Mouse (Mus musculus) right cerebral cortex, postnatal 36 days (tissue): ENCODE measurements at regions not wholly inside any gene's neighbourhood (a gene's known extent, or its start where the extent isn't known, plus 50 kb on each side); places are given as distances from the start of the nearest gene placed in this dataset.

Source experiments
- DNase-seq, 2 experiments: peaks; one replicate each; pipeline ENCODE4 v3.0.0; 2022; ENCODE audit warnings: low spot score in 2 of 2, mixed read lengths in 1 of 2

DNA sequence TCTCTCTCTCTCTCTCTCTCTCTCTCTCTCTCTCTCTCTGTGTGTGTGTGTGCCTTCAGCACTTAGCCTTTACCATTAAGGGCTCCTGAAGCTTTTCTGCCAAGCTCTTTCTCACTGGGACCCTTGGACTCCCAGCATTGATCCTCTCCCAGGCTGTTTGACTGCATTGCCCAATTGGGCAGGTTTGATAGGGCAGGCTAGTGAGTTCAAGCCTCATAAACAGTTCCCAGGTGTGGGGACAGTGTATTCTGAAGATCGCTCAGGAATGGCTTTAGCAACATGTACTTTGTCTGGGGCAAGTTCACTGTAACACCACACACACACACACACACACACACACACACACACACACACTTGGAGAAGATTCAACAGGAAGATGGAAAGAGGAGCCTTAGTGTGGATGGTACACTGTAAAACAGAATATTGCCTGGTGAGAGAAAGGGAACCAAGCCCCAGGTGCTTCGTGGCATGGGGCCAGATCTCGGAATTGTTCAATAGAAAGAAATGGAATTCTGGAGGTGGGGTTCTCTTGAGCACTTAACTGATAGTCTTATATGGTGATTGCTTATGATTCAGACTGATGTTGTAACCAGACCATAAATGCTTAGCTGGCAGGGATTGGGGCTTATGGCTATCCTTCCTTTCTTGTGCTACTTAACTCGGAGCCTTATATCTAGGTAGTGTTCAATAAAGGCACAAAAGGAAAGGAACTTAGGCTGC is 229.5 kb downstream of the 4933412E24Rik start:
- no peak for DNase-seq

DNA sequence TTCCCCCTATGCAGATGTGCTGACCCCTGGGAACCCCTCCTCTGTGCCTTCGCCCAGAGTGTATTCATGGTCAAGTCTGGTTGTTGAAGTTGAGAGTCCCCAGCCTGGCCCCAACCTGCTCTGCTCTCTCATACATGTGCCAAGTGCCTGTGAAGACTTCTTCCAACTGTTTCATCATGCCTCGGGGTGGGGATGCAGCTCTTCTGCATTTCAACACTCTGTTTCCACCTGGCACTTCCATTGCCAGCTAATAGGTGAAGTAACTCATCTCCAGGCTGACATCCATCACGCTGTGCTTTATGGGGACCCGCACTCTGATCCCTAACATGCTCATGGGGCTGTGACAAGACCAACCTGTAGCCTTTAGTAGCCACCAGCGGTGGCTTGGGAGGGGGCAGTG is 230.4 kb downstream of the 4933412E24Rik start:
- no peak for DNase-seq

DNA sequence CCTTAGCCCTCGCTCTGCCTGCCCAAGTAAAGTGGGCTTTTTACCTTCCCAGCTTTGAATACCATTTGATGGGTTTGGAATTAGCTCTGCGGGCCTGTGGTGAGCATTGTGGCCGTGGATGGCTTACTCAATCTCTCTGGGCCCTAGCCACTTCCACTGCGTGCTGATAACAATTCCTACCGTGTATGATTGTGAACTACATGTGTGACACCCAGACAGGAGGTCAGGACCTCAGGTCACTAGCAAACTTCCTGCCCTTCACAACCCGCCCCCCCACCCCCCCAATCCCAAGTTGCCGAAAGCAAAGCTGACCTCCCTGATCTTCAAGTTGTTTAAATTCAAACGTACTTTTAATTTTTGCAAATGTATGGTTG is 231.9 kb downstream of the 4933412E24Rik start:
- no peak for DNase-seq

DNA sequence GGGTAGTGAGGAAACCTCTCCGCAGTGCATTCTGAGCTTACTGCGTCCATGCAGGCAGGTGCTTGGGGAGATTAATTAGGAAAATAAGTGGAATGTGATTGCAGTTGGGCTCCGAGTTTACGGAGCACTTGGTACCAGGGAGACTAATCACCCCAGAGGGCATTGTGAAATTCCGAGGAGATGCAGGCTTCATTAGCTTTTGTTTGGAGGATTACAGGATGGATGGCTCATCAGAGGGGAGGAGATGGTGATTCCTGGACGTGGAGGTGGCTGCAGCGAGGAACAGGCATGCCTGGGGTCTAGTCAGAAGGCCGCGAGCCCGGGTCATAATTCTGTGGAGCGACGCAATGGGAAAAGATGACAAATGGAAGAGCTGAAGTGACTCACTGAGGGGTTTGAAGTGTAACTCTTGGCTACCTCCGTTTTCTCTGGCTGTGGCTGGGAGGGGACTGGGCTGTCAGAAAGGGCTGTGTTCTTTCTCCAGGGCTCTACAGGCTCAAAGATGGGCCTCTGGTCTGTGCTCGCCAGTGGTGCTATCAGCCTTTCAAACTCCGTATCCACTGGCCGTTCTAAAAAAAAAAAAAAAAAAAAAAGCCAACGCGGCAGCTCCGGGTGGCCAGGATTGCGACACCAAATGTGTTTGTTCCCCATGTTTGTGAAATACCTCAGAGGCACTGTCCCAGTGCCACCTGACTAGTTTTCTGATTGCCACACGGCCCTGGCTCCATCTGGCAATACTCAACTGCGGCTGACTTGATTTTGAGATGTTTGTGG is 232.4 kb downstream of the 4933412E24Rik start:
- DNase-seq, result no peak

DNA sequence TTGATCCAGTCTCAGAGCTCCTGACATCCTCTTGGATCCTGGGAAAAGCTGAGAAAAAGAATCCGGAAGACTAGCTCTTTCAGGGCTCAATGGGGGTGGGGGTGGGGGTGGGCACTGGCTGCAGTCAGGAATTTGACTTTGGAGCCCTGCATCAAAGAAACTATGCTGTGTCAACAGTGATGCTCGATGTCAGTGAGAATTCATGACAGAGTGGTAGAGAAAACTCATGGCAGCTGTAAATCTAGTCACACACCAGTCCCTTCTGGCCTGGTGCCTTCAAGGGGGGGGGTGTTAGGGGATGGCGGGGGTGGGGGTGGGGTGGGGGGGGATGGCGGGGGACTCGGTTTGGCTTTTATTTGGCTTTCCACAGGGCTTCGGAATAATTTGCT is 233.0 kb downstream of the 4933412E24Rik start:
- DNase-seq, result no peak

DNA sequence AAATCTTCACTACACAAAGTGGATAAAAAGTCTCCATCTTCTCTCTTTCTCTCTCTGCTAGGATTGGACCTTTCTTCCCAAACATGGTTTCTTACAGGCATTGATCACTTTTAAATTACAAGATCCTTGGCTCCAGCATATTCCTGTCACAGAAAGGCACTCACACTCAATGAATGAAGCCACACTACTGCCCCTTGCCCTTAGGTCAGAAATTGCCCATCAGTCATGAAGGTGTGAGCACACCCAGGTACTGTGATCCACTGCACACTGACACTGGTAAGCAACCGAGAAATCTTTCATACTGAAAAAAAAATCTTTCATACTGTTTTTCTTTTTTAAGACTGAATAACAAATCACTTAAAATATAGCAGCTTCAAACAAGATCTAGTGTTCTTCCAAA is 235.9 kb downstream of the 4933412E24Rik start:
- no peak for DNase-seq

DNA sequence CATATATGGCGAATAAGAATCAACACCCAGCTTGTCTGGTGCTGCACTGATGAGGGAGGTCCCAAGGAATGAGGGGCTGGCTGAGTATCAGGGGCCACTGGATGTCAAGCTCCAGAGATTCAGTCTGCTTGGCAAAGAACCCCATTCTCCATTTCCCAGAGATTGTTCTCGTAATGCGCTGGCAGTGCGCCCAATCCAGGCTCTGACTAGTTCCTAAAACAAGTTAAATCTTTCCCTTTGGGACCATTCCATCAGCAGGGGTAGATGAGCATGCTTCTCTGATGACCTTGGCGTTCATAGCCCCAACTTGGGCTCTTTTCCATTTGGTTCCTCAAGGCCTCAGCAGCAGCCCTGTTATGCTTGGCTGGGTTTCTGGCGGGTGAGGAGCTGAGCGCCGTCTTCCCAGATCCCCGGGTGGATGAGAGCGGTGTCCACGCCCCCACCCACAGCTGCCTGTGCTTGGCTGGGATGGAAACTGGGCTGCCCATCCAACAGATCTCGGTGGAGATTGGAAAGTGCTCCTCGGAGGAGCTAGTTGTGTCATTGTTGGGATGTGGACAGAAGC is 239.0 kb downstream of the 4933412E24Rik start:
- DNase-seq, result peak; percentile 12 to 24

DNA sequence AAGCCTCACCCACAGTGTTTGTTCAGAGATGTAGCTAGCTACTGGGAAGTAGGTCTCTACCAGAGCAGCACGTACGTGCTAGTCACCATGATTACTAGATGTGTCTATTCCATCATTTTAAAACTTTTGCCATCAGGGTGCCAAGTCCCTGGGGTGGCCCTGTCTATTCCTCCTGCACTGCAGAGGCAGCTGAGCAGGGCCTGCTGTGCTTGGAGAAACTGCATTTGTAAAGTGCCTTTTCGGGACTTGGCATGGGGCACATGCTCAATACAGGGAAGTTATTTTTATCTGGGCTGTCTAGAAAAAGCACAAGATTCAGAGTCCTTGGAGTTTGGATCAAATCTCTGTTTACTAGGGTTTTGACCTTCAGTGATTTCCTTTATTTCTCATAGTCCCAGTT is 240.6 kb downstream of the 4933412E24Rik start:
- no peak for DNase-seq

DNA sequence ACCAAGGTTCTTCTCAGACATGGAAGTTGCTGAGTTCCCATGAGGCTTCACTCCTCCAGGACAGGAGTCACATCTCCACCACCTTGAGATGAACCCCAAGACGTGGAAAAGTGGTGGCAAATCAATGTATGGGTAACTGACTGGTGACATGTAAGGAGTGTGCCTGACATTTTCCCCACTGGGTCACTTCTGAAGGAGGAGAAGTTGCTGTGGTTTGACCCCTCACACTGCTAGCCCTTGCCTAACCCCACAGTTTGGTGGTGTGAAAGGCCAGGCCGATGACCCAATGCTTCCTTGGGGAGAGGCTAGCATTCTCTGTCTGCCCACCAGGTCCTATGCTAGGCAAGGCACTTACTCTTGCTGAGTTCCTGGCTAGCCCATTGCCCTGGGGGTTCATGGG is 242.4 kb downstream of the 4933412E24Rik start:
- DNase-seq, result no peak

DNA sequence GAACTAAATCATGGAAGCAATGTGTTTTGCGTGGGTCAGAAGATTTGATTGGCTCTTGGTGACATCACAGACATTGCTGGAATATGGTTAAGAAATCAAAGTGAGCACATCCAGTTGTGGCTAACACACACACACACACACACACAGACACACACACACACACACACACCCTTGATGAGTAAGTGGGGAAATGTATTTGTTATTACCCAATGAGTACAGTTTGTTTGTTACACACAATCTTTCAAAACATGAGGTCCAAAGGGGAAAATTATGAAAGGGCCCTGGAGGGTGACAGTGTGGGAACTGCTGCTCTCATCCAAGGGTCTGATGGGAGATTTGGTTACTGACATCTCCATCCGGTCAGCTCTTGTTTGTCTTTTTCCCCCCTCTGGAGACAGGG is 243.8 kb downstream of the 4933412E24Rik start:
- no peak for DNase-seq

DNA sequence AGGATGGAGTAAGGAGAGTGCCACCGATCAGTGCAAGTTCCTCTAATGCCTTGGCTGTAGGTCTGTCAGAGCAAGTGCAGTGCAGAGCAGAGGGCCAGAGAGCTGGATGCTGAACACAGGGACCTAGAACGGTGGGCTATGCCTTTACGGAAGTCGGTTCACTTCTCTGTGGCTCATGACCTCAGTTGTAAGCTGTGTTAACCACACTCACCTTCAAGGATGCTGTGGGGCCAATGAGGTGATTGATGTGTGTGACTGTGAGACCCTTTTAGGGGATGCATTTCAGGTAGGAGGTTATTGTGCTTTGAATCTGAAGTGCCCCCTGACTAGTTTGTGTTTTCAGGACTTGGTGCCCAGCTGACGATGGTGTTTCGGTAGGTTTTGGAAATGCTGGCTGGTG is 254.4 kb downstream of the 4933412E24Rik start:
- no peak for DNase-seq

DNA sequence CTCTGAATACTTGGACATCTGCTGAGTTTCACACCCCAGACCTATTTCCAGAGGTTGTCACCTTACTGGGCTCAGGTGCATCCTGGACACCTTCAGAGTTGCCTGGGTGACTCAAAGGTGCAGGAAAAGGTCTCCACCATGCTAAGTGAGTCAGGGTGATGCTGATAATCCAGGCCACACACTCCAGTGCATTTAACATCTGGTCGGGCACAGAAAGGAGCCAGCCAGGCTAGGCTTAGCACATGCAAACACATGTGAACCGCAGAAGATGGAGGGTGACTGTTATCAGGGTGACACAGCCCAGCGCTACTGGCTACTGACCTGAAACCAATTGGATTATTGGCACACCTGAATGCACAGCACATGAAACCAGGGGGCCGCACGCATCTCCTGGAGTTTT is 255.9 kb downstream of the 4933412E24Rik start:
- DNase-seq, result no peak

DNA sequence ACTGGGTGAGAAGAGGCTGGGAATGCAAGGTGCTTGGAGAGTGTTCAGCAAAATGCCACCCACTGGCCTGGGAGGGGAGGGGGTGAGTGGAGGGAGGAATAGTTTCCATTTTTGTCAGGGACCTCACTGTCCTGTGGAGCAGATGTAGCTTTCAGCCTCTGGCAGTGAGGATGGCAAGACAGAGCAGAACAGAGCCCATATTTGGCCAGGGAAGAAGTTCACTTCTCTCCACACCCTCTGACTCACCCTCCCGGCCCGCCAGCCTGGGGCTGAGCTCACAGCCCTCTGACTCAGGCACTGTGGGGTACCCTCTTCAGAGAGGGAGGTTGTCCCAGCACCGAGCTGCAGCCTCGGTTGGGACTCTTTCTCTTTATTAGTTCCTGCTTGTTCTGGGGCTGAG is 256.8 kb downstream of the 4933412E24Rik start:
- DNase-seq, result no peak

DNA sequence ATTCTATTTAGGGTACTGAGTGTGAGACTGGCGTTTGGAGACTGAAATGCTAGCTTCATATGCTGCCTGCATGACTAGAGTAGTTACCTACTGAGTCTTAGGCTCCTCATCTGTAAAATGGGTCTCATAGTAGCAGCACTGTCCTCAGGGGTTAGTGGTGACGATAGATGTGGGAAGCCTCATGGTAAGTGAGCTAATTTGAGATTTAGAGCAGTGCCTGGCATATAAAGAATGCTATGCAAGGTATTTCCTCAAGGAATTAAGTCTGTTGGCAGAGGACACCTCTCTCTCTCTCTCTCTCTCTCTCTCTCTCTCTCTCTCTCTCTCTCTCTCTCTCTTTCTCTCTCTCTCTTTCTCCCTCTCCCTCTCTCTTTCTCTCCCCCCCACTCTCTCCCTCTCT is 257.4 kb downstream of the 4933412E24Rik start:
- DNase-seq, result no peak

DNA sequence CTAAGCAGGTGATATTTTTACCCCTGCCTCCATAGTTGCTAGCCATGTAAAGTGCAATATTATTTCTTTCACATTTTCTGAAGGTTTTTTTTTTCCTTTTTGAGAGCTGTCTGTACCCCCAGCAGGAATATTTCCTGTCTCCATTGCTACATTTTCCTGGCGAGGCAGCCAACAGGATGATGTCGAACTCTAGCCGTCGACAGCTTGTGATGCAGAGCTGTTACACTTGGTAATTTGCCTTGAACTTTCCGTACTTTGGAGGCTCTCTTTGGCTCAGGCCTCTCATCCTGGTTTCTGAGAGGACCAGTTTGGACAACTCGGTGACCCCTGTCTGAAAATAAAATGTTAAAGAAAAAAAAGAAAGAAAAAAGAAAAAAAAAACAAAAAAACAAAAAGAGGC is 260.3 kb downstream of the 4933412E24Rik start:
- DNase-seq, result no peak

DNA sequence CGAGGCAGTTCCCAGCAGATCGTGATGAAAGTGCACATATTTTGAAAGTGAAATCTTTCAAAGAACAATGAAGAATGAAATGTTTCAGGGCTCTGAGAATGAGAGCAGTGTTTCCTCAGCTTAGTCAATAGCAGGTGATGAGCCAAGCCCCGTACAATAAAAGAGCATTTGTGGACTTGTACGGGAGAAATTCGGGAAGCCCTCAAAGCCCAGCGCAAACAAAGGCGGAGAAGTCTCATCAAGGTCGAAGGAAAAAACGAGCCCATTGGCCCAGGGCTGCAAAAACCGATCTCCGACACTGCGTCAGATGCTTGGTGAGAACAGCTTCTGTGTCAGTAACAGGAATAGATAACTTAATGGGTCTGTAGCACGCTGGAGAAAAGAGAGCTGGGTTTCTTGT is 261.5 kb downstream of the 4933412E24Rik start:
- no peak for DNase-seq

DNA sequence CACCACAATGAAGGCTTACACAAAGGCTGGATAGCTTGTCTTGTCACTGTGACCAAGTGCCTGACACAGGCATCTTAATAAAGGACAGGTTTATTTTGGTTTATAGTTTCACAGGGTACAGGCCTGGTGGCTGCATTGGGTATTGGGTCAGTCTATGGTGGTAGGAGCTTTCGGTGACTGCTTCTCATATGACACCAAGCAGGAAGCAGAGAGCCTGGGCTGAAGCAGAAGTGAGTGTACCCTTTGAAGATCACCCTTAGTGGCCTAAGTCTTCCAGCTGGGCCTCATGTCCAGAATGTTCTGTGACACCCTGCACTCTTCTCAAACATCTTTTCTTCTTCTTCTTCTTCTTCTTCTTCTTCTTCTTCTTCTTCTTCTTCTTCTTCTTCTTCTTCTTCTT is 264.1 kb downstream of the 4933412E24Rik start:
- DNase-seq, result no peak

DNA sequence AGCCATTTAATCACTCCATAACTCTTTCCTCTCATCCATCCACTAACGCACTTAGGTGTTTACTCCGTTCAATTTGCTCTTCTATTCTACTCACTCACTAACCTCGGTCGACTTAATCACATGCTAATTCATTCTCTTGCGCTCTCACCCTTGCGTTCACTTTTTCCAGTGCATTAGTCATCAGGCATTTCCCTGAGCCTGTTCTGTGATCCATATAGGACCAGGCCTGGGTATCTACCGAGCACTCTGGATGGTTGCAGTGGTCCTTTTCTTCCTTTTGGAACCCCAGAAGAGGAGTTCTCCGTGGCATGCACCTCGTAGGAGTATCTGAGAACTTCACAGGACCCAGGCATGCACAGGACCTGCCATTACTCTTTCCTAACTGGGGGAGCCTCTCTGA is 270.1 kb downstream of the 4933412E24Rik start:
- DNase-seq, result no peak

DNA sequence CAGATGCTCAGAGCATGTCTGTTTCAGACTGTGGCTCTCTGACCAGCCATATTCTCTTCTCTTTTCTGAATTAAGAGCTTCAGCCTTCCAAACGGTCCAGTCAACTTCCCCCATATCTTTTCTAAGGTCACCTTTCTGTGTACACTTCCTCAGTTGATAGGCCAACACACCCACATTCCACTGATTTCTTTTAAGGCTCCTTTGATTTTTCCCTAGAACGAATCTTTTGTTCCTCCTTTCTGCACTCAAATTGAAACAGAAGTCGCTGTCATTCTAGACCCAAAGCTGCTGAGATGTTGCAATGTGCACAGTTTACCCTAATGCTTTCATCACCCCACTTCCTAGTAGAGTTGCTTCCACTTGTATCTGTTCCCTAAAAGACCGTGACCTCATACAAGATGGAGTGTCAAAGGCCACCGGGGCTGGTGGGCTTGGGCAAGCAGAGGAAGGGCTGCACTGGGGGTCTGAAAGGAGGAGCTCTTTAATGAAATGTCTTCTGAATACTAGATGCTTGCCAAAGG is 271.9 kb downstream of the 4933412E24Rik start:
- no peak for DNase-seq

DNA sequence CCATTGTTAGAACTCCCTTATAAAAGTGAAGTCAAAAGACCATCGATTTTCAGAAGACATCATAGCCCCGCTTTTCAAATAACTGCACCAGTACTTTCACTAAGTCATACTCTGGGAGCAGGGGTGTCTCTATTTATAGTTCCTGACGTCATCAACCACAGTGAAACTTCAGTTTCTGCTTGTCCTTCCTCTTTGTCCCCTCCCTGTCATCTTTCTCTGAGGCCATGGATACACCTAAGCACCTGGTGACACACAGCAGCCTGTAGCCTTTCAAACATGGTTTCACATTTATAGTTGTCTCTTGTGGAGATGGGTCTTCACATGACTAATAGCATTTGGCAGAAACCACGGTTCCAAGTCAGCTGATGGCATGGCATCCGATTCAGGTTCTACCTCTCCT is 277.2 kb downstream of the 4933412E24Rik start:
- DNase-seq, result no peak

DNA sequence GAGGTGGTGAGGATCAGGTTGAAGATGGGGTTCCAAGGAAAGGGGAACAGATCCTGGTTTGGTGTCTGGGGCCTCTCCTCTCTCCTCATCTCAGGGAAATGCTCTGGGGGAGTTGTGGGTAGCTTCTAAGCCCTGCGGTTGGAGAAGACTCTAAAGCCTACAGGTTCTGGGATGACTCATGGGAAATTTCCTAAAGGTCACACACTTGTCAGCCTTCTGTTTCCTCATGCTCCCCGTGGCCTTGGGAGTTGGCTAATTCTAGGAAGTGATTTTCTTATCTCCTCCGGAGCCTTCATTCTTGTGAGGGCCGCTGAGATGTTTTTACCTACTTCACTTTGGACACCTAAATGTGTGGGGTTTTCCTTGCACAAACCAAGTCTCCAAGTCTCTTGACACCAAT is 279.2 kb downstream of the 4933412E24Rik start:
- DNase-seq, result no peak

DNA sequence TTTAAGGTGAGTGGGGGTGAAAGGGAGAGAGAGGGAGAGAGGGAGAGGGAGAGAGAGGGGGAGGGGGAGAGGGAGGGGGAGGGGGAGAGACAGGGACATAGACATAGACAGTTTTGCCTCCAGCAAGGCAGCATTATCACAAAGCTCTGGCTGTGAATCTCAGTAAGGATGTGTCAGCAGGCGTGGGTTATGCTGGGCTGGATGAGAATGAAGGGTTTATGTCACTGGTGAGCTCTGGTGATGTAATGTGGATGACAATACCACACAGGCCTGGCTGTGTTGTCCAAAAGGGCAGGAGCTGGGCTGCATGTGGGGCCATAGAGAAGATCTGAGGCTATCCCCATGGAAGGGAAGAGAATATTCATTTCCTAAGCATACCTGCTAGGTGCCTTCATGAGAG is 282.0 kb downstream of the 4933412E24Rik start:
- DNase-seq, result no peak

DNA sequence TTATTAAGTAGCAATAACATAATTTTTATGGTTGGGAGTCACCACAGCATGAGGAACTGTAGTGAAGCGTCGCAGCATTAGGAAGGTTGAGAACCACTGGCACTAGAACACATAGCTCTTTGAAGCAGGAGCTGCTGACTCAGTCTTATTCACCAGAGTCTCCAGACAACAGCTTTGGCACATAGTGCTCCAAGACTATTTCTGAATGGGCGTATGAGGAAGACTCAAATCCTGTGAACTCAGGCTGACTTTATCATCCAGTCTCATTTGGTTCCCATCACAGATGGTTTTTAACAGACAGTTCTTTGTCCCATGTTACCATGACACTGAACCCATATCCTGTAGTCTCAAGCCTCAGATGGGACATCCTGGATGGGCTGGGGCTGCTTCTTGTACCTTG is 282.5 kb downstream of the 4933412E24Rik start:
- no peak for DNase-seq
